Mouse (Mus musculus) heart, postnatal 25 days (tissue): ENCODE measurements around the gene Gse1. TPM values are rescaled to one million over a fixed set of nuclear protein-coding genes. Genes with fewer than 3 reads are reported as not detected.
A peak's percentile ranks its signal among the peaks of the same experiment; 100 is the strongest.

Experiments used
- DNase-seq: peaks from one replicate; pipeline ENCODE4 v3.0.0; 2022; ENCODE audit warnings: low spot score
- intact Hi-C: fragments of 180-260 bp; cut with DNase I; formaldehyde crosslinking; loops from one replicate; pipeline ENCODE4 v1.15.1; 2025
- total RNA-seq, 2 experiments: library from RNA; stranded (reverse); gene quantifications; 2 replicates each; pipeline ENCODE4 v1.2.3; 2021

Gene Gse1
- total RNA-seq, 2 experiments from 2014 or later, result 20.1 to 25.9 TPM

DNA sequence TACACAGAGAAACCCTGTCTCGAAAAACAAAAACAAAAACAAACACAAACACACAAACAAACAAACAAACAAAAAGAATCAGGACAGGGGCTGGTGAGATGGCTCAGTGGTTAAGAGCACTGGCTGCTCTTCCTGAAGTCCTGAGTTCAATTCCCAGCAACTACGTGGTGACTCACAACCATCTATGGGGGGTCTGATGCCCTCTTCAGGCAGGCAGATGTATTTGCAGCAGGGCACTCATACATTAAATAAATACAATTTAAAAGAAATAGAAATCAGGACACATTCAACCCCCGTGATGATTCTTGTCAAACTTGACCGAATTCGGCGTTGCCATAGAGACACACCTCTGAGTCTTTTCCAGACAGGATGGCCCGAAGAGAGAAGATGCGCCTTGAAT lies 20.9 kb upstream of the Gse1 start:
- intact Hi-C loops, result no loop called here
- no peak for DNase-seq

DNA sequence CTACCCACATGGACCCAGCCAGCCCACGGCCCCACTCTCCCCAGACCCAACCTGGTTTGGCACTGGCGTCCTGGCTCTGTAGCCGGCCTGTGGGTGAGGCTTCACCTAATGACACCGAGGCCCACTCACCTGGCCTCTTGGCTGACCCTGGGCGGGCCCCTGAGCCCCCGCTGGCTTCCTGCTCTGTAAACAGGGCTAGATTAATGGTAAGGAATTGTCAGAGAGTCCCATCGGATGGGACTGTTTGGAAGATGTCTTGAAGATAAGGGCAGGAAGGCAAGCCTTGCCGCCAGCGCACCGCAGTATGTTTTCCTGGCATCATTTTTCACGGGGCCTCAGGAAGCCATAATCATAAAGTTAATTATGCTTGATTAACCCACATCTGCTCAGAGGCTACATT lies 20.1 kb upstream of the Gse1 start:
- intact Hi-C loops, result no loop called here
- DNase-seq, result no peak

DNA sequence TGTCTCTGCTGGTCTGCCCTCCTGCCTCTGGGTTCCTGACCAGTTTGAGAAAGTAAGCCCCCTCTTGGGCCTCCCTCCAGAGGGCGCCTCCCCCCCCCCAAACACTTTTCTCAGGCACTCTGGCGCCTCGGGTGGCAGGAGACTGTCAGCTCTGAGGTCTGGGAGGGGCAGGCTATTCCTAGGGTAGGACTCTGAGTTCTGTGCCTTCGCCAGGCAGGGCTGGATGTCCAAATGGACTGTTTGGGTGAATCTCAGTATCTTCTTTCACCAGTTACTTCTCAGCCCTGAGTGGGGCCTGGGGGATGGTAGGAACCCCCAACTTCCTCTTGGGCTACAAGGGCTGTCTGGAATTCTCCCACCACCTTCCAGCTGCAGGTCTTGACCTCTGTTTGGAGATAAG lies 16.9 kb upstream of the Gse1 start:
- intact Hi-C loops, result loop anchor here (5.0 kb wide), 1 partner anchor 34 kb away; the partner anchor contains the start of gene Fam92b
- no peak for DNase-seq

DNA sequence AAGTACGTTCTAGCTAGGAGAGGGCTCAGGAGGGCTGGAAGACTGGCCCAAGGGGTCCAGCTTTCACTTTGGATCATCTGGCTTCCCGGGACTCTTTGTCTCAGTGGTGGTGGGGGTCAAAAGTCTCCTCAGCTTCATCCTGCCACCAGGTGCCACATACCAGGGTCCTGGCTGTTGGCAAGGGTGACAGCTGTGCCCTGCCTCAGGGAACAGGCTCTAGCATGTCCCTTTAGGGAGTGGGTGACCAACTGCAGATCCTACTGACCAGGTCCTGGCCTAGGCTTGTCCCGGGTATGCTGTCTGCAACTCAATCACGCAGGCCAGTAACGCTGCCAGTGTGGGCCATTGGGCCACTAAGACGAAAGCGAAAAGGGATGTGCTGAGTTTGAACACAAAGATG lies 15.7 kb upstream of the Gse1 start:
- no peak for DNase-seq
- intact Hi-C loops, result loop anchor here (5.0 kb wide), 1 partner anchor 35 kb away; the partner anchor contains the start of gene Fam92b

DNA sequence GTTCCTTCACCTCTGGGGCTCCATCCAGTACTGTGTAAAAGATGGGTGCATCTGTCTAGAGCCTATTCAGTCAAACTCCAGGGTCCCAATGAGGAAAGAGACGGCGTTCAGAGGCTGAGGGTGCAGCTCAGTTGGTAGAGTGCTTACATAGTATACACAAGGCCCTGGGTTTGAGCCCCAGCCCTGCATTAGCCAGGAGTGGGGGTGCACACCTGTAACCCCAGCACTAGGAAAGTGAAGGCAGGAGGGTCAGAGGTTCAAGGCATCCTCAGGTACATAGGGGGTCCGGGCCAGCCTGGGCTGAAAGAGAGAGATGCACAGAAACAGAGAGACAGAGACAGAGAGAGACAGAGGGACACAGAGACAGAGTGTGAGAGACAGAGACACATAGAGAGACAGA lies 15.0 kb upstream of the Gse1 start:
- DNase-seq, result no peak
- intact Hi-C loops, result loop anchor here (5.0 kb wide), 1 partner anchor 36 kb away; the partner anchor contains the start of gene Fam92b

DNA sequence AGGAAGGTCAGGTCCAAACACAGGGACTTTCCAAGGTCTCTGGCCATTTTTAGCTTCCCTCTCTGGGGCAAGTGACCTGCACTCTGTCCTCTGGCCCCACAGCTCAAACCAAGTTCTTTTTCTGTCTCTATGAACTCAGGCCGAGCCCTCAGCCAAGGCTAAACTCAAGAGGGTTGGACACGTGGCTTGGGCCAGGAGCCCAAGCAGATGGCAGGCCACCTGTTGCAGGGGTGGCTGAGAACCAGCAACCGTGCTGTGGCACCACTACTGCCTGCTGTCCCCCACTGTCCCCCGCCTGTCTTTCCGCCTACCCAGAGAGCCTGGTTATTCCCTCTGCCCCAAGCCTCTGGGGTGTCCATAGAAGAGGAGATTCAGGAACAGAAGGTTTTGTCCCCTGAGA lies 14.3 kb upstream of the Gse1 start:
- intact Hi-C loops, result loop anchor here (5.0 kb wide), 1 partner anchor 37 kb away; the partner anchor contains the start of gene Fam92b
- no peak for DNase-seq

DNA sequence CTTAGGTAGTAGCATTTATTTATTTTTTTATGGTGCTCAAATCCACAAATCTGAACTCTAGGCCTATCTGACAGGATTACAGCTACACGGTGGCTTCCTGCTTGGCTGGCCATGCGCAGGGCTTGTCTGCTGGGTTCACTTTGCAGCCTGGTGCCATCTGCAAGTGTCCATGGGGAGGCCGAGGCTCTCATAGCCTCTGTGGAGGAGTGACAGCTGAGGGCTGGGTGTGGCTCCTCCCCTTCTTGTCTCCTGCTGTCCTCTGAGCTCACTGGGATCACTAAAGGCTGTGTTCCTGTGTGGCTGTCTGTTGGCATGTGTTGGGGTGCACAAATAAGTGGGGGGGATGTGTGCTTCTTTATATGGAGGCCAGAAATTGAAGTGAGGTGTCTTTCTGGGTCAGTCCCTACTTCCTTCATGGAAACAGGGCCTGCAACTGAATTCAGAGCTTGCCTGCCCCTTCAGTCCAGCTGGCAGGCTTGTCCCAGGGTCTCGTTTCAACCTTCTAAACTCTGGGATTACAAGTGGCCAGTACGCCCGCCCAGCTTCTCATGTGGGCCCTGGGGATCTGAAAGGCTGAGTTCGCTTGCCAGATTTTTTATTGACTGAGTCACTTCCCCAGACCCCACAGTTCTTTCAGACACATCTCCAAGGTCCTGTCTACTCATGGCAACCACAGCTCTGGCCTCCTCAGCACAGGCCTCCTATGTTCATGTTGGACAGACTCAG lies 12.7 kb upstream of the Gse1 start:
- peak; percentile 63 for DNase-seq
- intact Hi-C loops, result no loop called here

DNA sequence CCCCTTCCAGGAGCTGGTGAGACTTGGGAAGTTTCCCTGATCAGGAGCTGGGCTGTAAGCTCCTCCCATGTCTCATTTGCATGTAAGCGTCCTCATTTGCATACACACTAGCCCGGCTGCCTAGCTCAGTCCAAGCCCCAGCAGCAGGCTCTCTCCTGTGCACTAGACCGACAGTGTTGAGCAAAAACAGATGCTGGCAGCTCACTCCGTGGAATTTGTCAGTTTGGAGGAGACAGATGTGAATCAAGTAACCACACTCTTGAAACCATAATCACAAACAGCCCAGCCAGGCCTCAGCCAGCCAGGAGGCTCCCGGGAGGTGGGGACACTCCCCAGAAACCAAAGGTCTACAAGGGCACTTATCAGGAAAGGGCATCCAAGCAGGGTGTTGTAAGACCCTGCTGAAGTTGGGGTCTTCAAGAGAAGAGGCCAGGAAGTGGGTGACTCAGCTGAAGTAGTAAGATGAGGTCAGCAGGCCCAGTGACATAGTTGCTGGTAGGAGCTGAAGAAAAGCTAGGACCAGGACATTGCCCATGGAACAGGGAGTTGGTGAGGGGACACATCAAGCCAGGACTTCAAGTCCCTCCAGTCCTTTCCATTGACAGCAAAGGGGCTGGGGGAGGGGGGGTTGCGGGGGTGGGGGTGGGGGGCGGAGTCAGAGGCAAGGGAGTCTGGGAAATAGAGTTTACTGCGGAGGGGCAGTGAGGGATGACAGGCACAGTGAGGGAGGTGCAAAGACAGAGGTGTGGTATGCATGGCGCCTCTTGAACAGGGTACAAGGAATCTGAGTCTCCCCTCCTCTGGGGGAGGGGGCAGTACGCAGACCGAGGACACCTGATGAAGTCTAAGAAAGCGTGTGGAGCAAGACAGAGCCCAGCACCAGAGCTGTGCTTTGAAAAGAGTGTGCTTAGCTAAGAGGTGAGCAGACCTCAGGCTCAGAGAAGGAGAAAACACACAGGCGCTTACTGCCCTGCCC lies 11.1 kb upstream of the Gse1 start:
- intact Hi-C loops, result no loop called here
- DNase-seq, result peak; percentile 53

DNA sequence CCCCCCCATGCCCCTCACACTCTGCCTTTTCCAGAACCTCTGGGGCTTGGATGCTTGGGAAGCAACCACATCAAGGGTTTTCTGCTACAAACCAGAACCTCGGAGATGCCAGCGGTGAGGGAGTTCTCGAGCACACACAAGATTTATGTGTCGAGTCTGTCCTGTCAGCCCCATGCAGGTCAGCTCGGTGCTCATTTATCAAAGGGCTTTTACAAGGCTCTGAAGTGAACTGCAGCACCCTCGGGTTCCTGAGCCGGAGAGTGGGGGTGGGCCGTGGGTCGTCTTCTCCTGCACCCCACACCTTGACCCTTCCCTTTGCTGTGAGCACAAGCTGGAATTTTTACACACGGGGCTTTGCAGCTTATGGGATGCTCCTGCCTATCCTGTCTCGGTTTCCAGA lies 5.7 kb upstream of the Gse1 start:
- DNase-seq, result no peak
- intact Hi-C loops, result no loop called here

DNA sequence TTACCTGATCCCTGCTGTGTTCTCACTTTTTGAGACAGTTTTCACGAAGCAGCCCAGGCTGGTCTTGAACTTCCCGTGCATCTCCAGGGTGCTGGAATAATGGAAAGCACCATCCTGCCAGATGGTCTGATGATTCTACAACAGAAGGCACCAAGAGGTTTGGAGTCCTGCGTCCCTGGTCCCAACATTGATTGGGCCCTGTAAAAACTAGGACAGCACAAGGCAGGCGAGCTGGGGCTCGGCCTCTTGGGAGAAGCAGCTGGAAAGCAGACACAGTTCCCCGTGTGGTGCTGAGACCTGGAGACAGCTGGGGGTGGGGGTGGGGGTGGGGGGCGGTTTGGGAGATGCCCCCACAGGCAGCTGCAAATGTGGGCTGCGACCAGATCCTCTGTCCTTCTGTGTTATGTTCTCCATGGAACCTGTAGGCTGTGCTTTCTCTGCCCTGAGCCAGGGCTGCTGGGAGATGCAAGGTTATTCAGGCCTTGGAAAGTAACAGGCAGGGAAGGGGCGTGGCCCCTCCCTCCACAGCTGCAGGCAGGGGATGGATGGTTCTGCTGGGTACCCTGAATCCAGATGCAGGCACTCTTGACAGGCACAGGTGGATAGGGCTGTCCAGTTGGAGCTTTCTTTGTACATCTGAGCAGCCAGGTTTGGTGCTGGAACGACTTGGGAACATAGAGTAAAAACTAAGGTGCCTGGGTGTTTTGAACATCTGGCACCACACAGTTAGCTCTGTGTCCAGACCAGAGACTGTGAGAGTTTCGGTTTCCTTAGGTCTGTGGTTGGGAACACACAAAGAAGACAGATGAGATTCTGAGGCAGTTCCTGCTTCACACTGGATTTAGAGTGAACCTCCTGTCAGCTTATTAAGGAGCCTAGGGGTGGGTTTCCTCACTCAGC lies 3.5 kb upstream of the Gse1 start:
- DNase-seq, result no peak
- intact Hi-C loops, result no loop called here

DNA sequence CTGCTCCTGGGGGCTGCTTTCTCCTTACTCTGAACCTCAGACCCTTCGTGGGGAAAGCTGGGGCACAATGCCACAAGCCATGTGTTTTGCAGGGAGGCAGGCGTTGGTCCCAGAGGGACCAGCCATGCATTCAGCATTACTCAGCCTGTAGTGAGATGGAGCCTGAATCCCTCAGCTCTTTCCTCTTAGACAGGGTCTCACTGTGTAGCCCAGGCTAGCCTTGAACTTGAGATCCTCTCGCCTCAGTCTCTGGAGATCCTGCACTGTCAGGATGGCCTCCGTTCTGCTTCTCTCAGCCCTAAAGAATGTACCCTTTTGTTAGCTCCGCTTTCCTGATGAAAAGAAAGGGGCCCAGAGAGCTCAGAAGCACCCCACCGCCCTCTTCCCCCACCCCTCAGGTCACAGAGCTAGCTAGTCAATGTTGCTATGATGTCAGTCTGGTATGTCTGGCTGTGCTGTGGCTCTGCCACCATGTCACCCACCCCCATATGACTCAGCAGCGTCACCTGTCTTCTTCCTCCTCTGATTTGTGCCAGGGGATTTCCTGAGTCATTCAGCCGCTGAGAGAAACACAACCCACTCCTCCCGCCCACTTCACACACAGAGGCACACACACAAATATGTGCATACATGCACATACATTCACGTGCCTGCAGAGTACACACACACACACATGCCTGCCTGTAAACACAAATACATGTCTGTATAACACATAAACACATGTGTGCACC lies 2.7 kb upstream of the Gse1 start:
- DNase-seq, result no peak
- intact Hi-C loops, result no loop called here

DNA sequence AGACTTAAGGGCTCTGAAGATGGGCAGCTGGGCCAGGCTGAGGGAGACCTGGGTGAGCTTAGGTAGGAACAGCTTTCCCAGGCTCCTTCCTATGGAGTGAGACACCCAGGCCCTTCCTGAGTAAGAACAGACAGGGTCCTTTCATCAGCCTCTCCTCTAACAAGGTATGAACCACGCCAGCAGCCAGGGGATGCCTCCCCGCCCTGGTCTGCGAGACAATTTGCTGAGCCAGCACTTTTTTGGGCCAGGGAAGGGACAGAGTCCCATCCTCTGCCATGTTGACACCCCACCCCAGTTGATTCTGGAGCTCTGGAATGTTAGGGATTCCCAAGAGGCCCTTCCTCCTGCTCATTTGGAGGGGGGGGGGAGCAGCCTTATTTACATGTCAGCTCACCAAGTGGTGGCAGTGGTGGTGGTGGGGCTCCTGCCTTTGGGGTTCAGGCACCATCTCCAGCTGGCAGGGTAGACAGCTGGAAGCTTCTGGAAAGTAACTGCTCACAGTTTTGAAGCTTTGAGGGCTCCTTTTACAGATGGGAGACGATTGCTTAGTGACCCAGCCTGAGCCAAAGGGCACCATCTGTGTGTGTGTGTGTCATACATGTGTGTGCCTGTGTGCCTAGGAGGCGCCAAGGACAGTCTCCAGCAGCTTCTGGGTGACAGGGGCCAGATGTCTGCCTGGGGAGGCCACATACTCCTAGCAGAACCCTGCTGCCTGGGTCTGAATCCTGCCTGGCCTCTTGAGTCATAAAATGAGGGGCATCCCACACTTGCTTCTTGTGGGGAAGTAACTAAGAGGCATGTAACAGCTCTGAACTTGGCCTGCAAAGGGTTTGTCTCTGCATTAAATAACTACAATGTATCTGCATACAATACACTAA lies 1.3 kb upstream of the Gse1 start:
- no peak for DNase-seq
- intact Hi-C loops, result no loop called here

DNA sequence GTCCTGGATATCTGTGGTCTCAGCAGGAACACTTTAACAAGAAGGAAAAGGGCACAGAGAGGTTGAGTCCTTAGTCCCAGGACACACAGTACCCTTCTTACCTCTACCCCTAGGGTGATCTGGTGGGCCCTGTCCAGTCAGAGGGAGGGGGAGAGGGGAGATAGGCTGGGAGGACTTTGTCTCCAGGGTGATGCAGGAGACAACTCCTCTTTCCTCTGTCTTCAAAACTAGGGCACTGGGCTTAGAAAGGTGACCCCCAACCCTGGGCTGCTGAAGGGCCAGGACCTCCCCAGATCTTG lies 729 bp upstream of the Gse1 start:
- DNase-seq, result no peak
- intact Hi-C loops, result no loop called here

DNA sequence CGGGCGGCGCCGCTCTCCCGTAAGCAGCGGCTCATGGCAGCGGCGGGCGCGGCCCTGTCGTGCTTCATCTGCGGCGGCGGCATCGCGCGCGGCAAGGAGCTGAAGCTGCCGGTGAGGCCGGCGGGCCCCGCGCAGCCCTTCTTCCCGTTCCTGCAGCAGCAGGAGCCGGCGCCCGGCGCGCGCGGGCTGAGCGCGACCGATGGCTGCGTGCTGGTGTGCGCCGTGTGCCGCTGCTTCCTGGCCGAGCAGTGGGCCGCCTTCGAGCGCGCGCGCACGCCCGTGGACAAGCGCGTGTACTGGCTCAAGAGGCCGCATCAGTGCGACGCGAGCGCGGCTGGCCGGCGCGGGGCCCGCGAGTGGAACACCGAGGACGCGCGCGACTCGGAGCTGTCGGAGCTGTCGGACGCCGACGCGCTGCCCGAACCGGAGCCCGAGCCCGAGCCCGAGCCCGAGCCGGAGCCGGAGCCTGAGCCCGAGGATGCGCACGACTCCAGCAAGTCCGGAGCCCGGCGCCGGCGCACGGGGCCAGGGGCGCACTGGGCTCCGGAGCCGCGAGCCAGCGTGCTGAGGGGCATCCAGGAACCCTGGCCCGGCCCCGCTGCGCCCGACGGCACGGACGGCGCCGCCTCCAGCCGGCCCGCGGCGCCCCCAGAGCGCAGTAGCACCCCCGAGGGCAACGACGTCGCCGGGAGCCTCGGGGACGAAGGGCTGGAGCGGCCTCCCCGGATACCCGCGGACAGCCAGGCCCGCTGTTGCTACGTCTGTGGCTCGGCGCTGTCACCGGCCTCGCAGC lies 721 bp downstream of the Gse1 start:
- no peak for DNase-seq
- intact Hi-C loops, result no loop called here

DNA sequence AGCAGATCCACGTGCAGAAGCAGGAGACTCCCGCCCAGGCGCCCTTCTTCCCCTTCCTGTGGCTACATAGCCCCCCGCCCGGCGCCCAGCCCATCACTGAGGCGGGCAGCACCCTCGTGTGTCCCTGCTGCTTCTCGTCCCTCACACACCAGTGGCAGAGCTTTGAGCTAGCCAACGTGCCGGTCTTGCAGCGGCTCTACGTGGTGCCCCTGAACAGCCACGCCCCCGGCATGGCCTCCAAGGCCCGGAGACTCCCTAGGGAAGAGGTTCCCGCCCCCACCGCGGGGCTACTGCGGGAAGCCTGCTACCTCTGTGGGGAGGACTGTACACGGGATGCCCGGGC lies 1.3 kb downstream of the Gse1 start:
- intact Hi-C loops, result no loop called here
- DNase-seq, result no peak

DNA sequence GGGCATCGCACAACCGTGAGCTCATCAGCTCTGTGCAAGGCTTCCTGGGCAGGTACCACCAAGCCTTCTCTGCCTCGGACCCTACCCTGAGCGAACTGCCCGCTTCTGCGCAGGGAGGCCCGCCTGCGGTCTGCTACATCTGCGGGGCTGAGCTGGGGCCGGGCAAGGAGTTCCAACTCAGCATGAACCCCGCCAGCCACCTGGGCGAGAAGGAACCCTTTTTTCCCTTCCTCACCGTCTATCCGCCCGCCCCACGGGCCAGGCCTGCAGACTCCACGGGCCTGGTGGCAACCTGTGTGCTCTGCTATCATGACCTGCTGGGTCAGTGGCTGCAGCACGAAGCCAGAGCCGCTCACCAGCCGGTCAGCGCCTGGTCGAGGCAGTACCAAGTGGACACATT lies 1.8 kb downstream of the Gse1 start:
- intact Hi-C loops, result loop anchor here (5.0 kb wide), 2 partner anchors 42 to 48 kb away; no protein-coding TSS in a partner anchor
- DNase-seq, result no peak

DNA sequence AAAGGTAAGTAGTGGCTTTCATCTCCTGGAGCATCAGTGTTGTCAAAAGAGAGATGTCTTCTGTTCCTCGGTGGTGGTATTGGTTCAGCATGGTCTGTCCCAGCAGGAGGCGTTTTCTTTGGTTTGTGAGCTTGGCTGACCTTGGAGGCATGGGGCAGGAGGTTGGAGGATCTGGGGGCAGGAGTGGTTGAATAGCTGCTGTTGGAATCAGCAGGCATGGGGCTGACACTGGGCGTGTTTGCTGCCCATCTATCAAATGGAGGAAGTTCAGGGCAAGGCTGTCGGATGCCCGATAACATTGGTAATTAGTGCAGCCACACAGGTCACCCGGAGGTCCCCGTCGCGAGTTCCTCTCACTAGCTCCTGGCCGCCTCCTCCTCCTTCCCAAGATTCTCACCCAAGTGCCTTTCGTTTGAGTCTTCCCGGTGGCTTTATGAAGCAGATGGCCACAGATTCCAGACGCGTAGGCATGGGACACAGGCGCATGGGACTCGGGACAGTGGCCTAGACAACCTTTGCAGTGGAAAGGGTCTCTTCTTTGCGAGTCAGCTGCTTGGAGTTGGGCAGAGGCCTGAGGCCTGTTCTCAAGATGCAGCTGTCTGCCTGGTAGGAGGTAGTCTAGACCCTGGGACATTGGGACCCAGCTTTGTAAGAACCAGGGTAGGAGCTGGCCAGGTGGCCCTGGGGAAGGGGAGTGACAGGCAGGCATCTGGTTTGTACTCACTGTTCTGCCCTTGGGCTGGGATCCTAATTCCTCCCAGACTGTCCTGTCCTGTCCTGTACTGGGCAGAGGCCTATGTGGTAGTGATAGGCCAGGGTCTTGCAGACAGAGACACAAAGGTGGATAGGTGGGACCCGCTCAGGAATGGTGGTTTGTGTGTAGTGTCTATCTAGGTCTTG lies 2.7 kb downstream of the Gse1 start:
- DNase-seq, result no peak
- intact Hi-C loops, result loop anchor here (5.0 kb wide), 2 partner anchors 41 to 49 kb away; no protein-coding TSS in a partner anchor
